Mouse (Mus musculus) cerebellum, adult 18-20 months (tissue): Measurements from ENCODE around the gene Sel1l2.

Source experiments
- DNase-seq, 2 experiments: peaks; one replicate each; pipeline ENCODE4 v3.0.0; 2021

The Sel1l2 gene

GRCm38 (mm10) chr2:140389525-140389924 is at the start of gene Sel1l2:
Gene Sel1l2 (minus strand): TSS chr2:140389706.
- no peak for DNase-seq

DNA sequence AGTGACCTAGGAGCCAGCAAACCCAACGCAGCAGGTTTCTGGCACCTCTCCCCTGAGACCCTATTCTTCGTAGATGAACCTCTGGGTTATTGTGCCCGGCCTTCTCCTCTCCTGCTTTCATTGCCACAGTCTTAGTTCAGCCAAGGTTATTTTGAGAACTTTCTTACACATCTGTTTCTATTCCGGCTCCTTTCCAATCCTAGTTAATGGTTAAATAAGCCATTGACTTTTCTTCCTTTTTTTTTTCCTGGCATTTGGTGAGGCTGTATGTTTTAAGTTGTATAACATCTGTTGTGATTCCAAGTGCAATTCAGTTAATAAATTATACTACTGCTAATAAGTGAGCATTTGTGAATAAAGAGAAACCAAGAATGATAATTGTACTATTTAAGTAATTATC is 49.6 kb upstream of the Sel1l2 start:
- no peak for DNase-seq

- peak in 1 of 2 experiments; percentile 26 for DNase-seq
These were observed 37.8 kb upstream of the Sel1l2 start for GRCm38 (mm10) chr2:140427283-140427682.

DNA sequence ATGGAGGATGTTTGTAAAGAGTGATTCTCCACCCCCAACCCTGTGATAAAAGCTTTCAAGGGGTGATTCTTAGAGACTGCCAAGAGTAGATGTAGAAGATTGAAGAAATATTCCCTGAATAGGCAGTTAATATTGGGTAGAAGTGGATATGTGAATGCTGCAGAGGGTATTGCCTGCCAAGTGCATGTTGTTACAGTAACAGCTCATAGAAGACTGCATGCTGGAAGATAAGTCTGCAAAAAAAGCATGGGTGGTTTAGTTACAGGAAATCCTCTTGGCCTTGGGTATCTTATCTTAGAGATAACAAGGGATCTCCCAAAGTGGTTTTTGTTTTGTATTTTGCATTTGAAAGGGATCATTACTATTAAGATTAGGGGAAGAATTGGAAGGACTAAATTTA is 36.3 kb upstream of the Sel1l2 start:
- DNase-seq: no peak

DNA sequence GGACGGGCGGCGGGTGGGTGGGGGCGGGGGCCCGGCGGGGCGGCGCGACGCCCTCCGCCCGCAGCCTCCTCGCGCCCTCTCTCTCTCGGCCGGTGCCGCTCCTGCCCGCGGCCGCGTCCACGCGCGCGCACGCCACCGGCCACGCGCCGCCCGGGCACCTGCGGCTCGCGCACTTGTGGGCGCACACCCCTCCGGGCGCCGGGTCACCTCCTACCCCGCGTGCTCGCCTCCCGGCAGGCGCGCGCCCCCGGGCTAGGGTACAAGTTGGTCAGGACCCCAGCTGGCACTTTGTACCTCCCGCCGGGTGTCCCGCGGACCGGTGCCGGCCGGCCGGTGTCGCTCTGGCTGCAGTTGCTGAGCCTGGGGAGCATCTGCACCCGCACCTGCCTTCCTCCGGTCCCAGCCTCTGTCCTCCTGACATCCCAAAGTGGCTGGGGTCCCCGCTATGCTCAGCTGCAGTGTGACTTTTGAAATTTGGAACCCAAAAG is 6.3 kb upstream of the Sel1l2 start:
- DNase-seq: peak; percentile 60 to 79

GRCm38 (mm10) chr2:140395179-140395578 is 5.7 kb upstream of the Sel1l2 start, which contains the start of gene Macrod2:
Gene Macrod2 (plus strand): TSS chr2:140395309.
- DNase-seq: peak; percentile 99 to 100

GRCm38 (mm10) chr2:140364804-140365203 is 24.7 kb downstream of the Sel1l2 start:
- DNase-seq: no peak

- DNase-seq: no peak
These were observed 29.6 kb downstream of the Sel1l2 start for GRCm38 (mm10) chr2:140359905-140360304.

- no peak for DNase-seq
These were observed 47.1 kb downstream of the Sel1l2 start for GRCm38 (mm10) chr2:140342394-140342793.

GRCm38 (mm10) chr2:140330508-140331306 is 58.8 kb downstream of the Sel1l2 start:
- no peak for DNase-seq

- no peak for DNase-seq
These were observed 86.4 kb downstream of the Sel1l2 start for GRCm38 (mm10) chr2:140302976-140303708.

GRCm38 (mm10) chr2:140297155-140297554 is 92.4 kb downstream of the Sel1l2 start:
- no peak for DNase-seq

GRCm38 (mm10) chr2:140293820-140294219 is 95.7 kb downstream of the Sel1l2 start:
- no peak for DNase-seq

GRCm38 (mm10) chr2:140280808-140281207 is 108.7 kb downstream of the Sel1l2 start:
- no peak for DNase-seq

DNA sequence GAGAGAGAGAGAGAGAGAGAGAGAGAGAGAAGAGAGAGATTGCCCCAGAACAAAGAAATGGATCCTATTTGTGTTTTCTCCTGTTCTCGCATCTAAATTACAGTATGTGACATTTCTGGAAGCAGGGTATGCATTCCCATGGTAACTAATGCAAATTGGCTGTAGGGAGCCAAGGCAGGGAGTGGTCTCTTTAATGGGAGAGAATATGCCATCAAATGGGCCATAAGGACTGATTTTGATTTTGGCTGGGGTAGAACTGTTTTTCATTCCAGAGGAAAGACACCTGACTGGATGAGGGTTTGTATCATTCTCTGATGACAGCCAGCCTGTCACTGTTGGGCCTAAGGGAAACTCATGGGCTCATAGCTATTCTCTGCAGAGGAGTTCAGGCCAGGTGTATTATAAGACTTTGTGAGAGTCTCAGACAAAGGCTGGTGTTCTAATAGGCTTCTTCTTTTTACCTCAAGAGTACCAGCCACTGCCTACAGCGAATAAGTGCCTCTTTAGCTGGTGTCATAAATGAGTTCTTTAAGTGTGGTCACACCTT is 133.8 kb downstream of the Sel1l2 start:
- no peak for DNase-seq

GRCm38 (mm10) chr2:140254256-140254655 is 135.2 kb downstream of the Sel1l2 start:
- no peak for DNase-seq

GRCm38 (mm10) chr2:140243105-140243504 is 146.4 kb downstream of the Sel1l2 start:
- no peak for DNase-seq

DNA sequence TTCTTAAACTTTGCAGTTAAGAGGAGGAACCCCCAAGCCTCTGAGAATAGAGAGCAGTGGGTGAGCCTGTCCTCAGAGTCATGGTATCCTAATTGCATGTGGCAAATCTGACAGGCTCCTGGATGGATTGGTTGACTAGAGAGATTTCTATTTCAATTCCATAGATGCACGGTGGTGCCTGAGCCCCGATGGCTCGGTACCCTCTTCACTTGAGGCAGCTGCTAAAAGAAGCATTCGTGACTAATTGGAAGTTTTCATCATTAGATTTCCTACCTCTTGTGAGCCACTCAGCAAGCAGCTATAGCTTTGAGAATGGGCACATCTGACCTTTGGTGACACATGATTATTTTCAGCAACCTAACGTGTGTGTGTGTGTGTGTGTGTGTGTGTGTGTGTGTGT is 147.1 kb downstream of the Sel1l2 start:
- no peak for DNase-seq

- no peak for DNase-seq
These were observed 152.3 kb downstream of the Sel1l2 start for GRCm38 (mm10) chr2:140237245-140237644.

- no peak for DNase-seq
These were observed 159.2 kb downstream of the Sel1l2 start for GRCm38 (mm10) chr2:140230295-140230694.

GRCm38 (mm10) chr2:140220325-140220724 is 169.2 kb downstream of the Sel1l2 start:
- no peak for DNase-seq

DNA sequence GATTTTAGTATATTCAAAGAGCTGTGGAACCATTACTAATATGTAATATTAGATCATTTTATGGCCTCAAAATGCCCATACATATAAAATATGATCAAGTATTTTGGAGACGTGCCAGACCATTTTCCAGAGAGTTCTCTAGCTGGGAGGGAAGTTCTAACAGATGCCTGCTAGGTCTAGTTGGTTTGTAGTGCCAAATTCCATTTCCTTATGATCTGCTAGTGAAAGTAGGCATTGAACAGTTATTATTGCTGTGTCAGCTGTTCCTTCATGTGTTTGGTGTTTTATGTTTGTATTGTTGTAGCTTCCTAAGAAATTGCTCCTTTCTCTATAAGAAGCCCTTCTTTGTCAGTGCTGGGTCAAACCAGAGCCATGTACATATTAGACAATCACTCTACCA is 173.5 kb downstream of the Sel1l2 start:
- no peak for DNase-seq

- DNase-seq: no peak
These were observed 174.1 kb downstream of the Sel1l2 start for GRCm38 (mm10) chr2:140215415-140215814.
